Mouse (Mus musculus) left cerebral cortex, adult 2 months (tissue): ENCODE data around the gene Ap3b1. TPM values are rescaled to one million over a fixed set of nuclear protein-coding genes. Genes with fewer than 3 reads are reported as not detected.

Source experiments
- DNase-seq, 2 experiments: peaks; one replicate each; pipeline ENCODE4 v3.0.0; 2021 to 2022; ENCODE audit warnings: low spot score in 2 of 2, mixed read lengths in 1 of 2; ENCODE audit errors: extremely low spot score in 1 of 2
- H3K27ac ChIP-seq: fragments of 200-600 bp; 2 replicates; pipeline ENCODE4 v1.8.1; 2022
- H3K4me3 ChIP-seq: fragments of 200-600 bp; 2 replicates; pipeline ENCODE4 v1.8.1; 2022
- CTCF ChIP-seq: fragments of 200-600 bp; IDR thresholded peaks from 2 replicates; pipeline ENCODE4 v1.8.1; 2022; ENCODE audit warnings: antibody characterized with exemption, mild to moderate bottlenecking, moderate library complexity
- intact Hi-C: fragments of 180-260 bp; cut with DNase I; formaldehyde crosslinking; loops from one replicate; pipeline ENCODE4 v1.15.1; 2025
- total RNA-seq, 2 experiments: library from RNA; stranded (reverse); gene quantifications; 2 replicates each; pipeline ENCODE4 v1.2.3; 2021

The Ap3b1 gene
- total RNA-seq, 2 experiments from 2014 or later: 45.4 to 46.8 TPM

- intact Hi-C loops: no loop called here
- DNase-seq: no peak
- H3K27ac ChIP-seq: no peak overlapping the region
- TF ChIP-seq CTCF: no peak
- no peak overlapping the region for H3K4me3 ChIP-seq
Observed at GRCm38 (mm10) chr13:94519276-94519675, 160.5 kb downstream of the Ap3b1 start.

DNA sequence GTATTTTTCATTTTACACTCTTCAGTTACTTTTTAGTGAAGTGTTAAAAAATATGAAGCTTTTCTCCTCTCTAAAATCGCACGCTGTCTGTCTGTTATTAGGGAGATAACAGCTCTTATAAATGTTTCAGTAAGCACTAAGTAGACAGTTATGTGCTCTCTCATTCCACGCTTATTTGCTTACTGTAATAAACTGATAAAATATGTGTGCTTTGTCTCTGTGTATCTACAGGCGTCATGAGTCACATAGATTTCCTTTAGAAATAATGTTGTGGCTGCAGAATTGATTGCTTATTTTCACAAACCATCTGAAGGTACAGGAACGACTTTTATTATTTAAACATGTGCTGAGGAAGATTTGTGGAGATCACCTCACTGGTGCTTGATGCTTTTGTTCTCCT, 164.5 kb downstream of the Ap3b1 start:
- Histone ChIP-seq H3K27ac (no peak overlapping the region), H3K4me3 (no peak overlapping the region)
- no peak for DNase-seq
- intact Hi-C loops: no loop called here
- TF ChIP-seq CTCF: no peak

GRCm38 (mm10) chr13:94524669-94525238, 166.0 kb downstream of the Ap3b1 start:
- H3K4me3 ChIP-seq: no peak overlapping the region
- no peak for TF ChIP-seq CTCF
- no peak for DNase-seq
- no peak overlapping the region for H3K27ac ChIP-seq
- intact Hi-C loops: no loop called here

DNA sequence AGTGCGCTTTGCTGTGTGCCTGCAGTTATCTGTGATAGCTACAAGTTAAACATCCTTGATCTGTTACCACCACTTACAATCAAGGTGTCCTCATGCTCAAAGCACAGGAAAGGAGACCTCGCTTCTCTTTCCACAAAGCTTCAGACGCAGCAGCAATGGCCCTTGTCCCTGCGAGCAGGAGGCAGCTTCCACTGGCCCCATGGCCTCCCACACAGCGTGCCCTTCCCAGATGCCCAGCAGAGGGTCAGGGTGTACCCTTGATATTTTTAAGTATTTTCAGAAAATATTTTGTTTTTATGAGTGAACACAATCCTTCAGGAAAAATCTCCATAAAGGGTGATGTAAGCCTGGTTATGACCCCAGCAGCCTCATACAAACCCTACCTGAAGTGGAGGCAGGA, 170.4 kb downstream of the Ap3b1 start:
- no peak for TF ChIP-seq CTCF

DNA sequence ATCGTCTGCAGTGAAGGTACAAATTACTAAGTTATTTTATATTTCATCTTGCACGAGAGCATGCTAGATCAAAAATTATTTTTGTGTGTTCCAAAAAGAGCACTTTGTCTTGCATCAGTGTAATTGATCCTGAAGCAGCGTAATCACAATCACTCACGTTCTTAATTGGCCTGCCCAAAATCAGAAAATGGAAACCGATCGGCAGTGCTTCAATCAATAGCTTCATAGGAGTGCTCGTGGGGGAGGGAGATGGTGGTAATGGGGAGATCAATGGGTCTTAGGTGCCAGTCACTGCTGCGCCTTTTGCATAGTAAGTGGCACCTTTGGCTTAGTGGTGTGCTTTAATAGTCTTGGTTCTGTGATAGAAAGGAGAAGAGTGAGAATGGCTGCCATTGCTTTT, 174.8 kb downstream of the Ap3b1 start:
- intact Hi-C loops: no loop called here
- no peak for DNase-seq
- no peak overlapping the region for H3K4me3 ChIP-seq
- TF ChIP-seq CTCF: no peak
- H3K27ac ChIP-seq: no peak overlapping the region

More for the DNA sequence above, 170.4 kb downstream of the Ap3b1 start:
- DNase-seq: no peak
- Histone ChIP-seq H3K4me3 (no peak overlapping the region), H3K27ac (no peak overlapping the region)
- intact Hi-C loops: no loop called here

DNA sequence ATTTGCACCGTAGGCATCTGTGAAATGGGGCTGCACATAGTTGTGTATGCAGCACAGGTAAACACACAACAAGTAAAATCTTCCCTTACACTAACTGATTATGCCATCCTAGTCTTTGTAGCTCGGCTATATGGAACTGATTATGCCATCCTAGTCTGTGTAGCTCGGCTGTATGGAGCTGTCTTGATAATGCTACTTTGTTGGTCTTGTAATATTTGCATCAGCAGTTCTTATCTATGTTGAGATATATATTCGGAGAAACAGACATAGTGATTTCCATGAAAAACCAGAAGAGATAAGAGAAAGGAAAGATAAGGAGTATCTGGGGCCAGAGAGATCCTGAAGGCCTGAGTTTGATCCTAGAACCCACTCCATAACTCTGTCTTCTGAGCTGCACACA, 178.6 kb downstream of the Ap3b1 start:
- no peak for DNase-seq
- intact Hi-C loops: no loop called here
- no peak overlapping the region for H3K4me3 ChIP-seq
- TF ChIP-seq CTCF: no peak
- no peak overlapping the region for H3K27ac ChIP-seq

DNA sequence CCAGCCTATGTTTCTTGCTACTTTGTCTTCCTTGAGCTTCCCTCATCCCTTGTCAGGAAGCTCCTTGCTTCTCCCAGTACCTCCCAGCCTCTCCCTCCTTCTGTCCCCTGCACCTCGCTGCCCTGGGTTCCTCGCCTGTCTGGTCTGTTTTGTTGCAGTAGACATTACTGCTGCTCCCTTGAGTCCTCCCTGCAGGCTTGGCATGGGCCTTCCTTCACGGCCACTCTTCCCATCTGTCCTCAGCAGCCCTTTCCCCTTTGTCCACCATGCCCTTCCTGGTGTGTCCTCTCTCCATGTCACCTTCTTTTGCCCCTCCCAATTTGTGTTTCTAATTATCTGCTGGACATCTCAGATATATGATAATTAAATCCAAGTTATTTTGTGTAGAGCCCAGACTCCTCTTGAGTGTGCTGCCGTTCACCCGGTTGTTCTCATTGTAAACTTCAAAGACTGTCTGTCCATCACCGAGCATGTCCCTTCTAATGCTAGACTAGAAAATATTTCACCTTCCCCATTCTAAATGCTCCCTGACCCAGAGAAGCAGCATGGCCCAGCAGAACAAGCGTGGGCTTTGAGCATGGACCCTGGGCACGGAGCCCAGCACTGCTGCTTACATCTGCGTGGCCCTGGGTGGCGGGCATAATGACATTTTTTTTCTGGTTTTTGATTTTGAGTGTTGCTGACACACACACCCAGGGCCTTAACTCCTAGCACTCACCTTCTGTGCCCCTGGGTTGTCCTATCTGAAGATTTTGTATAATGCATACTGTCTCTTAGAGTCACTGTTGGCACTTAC, 181.3 kb downstream of the Ap3b1 start:
- Histone ChIP-seq H3K4me3 (no peak overlapping the region), H3K27ac (no peak overlapping the region)
- DNase-seq: no peak
- TF ChIP-seq CTCF: no peak
- intact Hi-C loops: no loop called here

- intact Hi-C loops: no loop called here
- H3K27ac ChIP-seq: no peak overlapping the region
- no peak overlapping the region for H3K4me3 ChIP-seq
- no peak for TF ChIP-seq CTCF
- no peak for DNase-seq
Observed at GRCm38 (mm10) chr13:94542061-94542460, 183.3 kb downstream of the Ap3b1 start.

- intact Hi-C loops: no loop called here
- DNase-seq: no peak
- no peak for TF ChIP-seq CTCF
- Histone ChIP-seq H3K4me3 (no peak overlapping the region), H3K27ac (no peak overlapping the region)
Observed at GRCm38 (mm10) chr13:94544211-94544610, 185.5 kb downstream of the Ap3b1 start.

GRCm38 (mm10) chr13:94545739-94546138, 187.0 kb downstream of the Ap3b1 start:
- intact Hi-C loops: loop anchor here (5.0 kb wide), 1 partner anchor 93 kb away; no protein-coding TSS in a partner anchor
- DNase-seq: no peak
- TF ChIP-seq CTCF: no peak
- Histone ChIP-seq H3K4me3 (no peak overlapping the region), H3K27ac (no peak overlapping the region)

DNA sequence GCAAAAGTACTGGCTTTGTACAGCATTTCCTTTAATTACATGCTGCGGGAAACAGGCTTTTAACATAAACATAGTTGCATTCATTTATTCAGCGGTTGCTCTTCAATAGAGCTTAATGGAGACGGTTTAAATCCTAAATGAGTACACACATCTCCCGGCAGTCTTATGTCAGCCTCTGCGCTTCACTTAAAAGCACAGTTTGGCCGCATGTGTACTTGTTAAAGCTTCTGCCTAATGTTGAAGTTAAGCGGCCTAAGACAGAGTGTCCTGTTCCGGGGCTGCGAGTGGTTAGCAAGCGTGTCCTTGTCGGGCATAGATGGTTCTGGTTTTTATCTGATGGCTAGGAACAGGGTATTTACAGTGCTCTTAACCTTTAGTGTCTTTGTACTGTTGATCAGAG, 187.5 kb downstream of the Ap3b1 start:
- no peak overlapping the region for H3K4me3 ChIP-seq
- no peak overlapping the region for H3K27ac ChIP-seq
- DNase-seq: no peak
- no peak for TF ChIP-seq CTCF
- intact Hi-C loops: loop anchor here (5.0 kb wide), 1 partner anchor 94 kb away; no protein-coding TSS in a partner anchor

- H3K4me3 ChIP-seq: no peak overlapping the region
- intact Hi-C loops: loop anchor here (5.0 kb wide), 1 partner anchor 97 kb away; no protein-coding TSS in a partner anchor
- no peak overlapping the region for H3K27ac ChIP-seq
- no peak for TF ChIP-seq CTCF
- no peak for DNase-seq
Observed at GRCm38 (mm10) chr13:94549580-94549979, 190.8 kb downstream of the Ap3b1 start.

DNA sequence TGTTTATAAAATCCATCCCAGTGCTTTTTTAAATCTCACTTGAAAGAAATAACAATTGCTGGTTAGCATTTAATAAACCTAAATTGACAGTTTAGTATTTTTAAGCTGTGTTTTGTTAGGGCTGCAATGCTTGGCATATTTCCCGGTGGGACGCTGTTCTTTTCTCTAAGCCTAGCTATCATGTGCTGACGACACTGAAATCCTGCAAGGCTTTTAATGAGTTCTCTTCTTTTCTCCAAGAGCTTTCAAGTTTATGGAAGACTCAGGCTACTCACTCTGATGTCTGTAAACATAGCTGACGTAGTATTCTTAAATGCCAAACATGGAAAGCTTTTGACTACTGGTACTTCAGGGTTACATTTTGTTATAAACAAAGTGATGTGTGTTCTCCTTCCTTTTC, 191.3 kb downstream of the Ap3b1 start:
- intact Hi-C loops: no loop called here
- no peak for TF ChIP-seq CTCF
- no peak for DNase-seq
- H3K4me3 ChIP-seq: no peak overlapping the region
- H3K27ac ChIP-seq: no peak overlapping the region
